Comparison of ENCODE assay signal across 9 mouse cellular contexts in genomic region chr9:37689970-37690686, GRCm38 (mm10). TPM values are rescaled to one million over a fixed set of nuclear protein-coding genes. Genes with fewer than 3 reads are reported as not detected.
A peak's percentile ranks its signal among the peaks of the same experiment; 100 is the strongest.
DNase-seq lines count a peak whose midpoint lies in the region; ATAC-seq and TF ChIP-seq lines count a peak whose summit lies in the region.
"Had no signal": no experiment of that assay in that cellular context is flagged by ENCODE, and none has a peak within 500 bp of the region (broad histone marks: within the 10 kb centered on the region; RNA-seq: fewer than 3 reads in every experiment).

No protein-coding gene starts in this region.

- peak; percentile 76 for TF ChIP-seq RAD21 in CH12.LX (IDR thresholded peaks at IDR 0.05; ENCODE audit: low read depth, low read length)

- no peaks in the 10 kb centered on the region for H3K36me3 ChIP-seq in intestine, postnatal 0 days (ENCODE audit: control insufficient read depth, insufficient read depth)
- H3K36me3 ChIP-seq in intestine, embryonic 16.5 days (ENCODE audit: control insufficient read depth, insufficient read depth, low read length): no peaks in the 10 kb centered on the region
- no peaks in the 10 kb centered on the region for H3K36me3 ChIP-seq in CH12.LX (replicated peaks in 1 of 2; ENCODE audit: control insufficient read depth in 1 of 2, insufficient read depth in 1 of 2, low read length in 1 of 2)
- H3K36me3 ChIP-seq: limb, embryonic 12.5 days had no signal

- H3K79me2 ChIP-seq in CH12.LX (replicated peaks; ENCODE audit: control insufficient read depth, extremely low read depth, insufficient read depth, poor library complexity, severe bottlenecking): no peaks in the 10 kb centered on the region

- DNase-seq in CH12.LX (ENCODE audit: extremely low read depth): peak; percentile 27
- DNase-seq in NIH3T3 (ENCODE audit: low read depth): peak; percentile 60
- DNase-seq in hindlimb bud, embryonic 11.5 days (ENCODE audit: extremely low spot score, low read depth, low spot score): peak; percentile 18
- no peak for DNase-seq in gastrocnemius, postnatal 10 days
- no peak for DNase-seq in ovary, postnatal 14 days (ENCODE audit: low spot score)

- no peaks in the 10 kb centered on the region for H3K4me1 ChIP-seq in intestine, postnatal 0 days (replicated peaks; ENCODE audit: control insufficient read depth, insufficient read depth, low read length)
- no peaks in the 10 kb centered on the region for H3K4me1 ChIP-seq in intestine, embryonic 16.5 days (ENCODE audit: control insufficient read depth, insufficient read depth, low read length)
- H3K4me1 ChIP-seq in CH12.LX (ENCODE audit: control insufficient read depth in 1 of 2, insufficient read depth in 2 of 2): no peaks in the 10 kb centered on the region
- H3K4me1 ChIP-seq: limb, embryonic 12.5 days had no signal

- no peak overlapping the region for H3K27ac ChIP-seq in intestine, postnatal 0 days (ENCODE audit: low read depth, low read length)
- H3K27ac ChIP-seq in intestine, embryonic 16.5 days (ENCODE audit: low read length): no peak overlapping the region
- no peak overlapping the region for H3K27ac ChIP-seq in CH12.LX (ENCODE audit: insufficient read depth, low read depth)
- H3K27ac ChIP-seq: limb, embryonic 12.5 days had no signal

- TF ChIP-seq POLR2A in CH12.LX (IDR thresholded peaks at IDR 0.05; ENCODE audit: low read depth, low read length): no peak

- TF ChIP-seq CTCF in intestine, postnatal 0 days (IDR thresholded peaks at IDR 0.05; ENCODE audit: low read depth): peak; percentile 80
- peak; percentile 22 to 77; a peak in 2 of 4 replicates for TF ChIP-seq CTCF in CH12.LX (conservative IDR thresholded peaks at IDR 0.05 in 1 of 2, IDR thresholded peaks at IDR 0.05 in 1 of 2; ENCODE audit: low read depth in 2 of 2, low read length in 2 of 2)

- no peak overlapping the region for H3K4me3 ChIP-seq in intestine, postnatal 0 days (ENCODE audit: low read depth, low read length)
- no peak overlapping the region for H3K4me3 ChIP-seq in intestine, embryonic 16.5 days (ENCODE audit: low read length)
- no peak overlapping the region for H3K4me3 ChIP-seq in CH12.LX (replicated peaks in 1 of 3; ENCODE audit: low read depth in 2 of 3, low read length in 2 of 3, poor library complexity in 1 of 3)
- H3K4me3 ChIP-seq: limb, embryonic 12.5 days had no signal

- no peak for TF ChIP-seq EP300 in CH12.LX (IDR thresholded peaks at IDR 0.05; ENCODE audit: low read length)

- no peaks in the 10 kb centered on the region for H3K27me3 ChIP-seq in intestine, postnatal 0 days (replicated peaks; ENCODE audit: control insufficient read depth, insufficient read depth, low read length)
- H3K27me3 ChIP-seq in intestine, embryonic 16.5 days (replicated peaks; ENCODE audit: control insufficient read depth, insufficient read depth, low read length): no peaks in the 10 kb centered on the region
- no peaks in the 10 kb centered on the region for H3K27me3 ChIP-seq in CH12.LX (replicated peaks)
- H3K27me3 ChIP-seq: limb, embryonic 12.5 days had no signal

- dilution Hi-C loops in CH12.LX (cut with MboI; ENCODE audit: extremely low pct_ligation_motif_present, extremely low pct_unique_long_range_greater_than_20kb, low sequenced_read_pairs): no loop called here

- H3K4me2 ChIP-seq in intestine, postnatal 0 days (replicated peaks; ENCODE audit: low read depth): no peak overlapping the region
- H3K4me2 ChIP-seq in intestine, embryonic 16.5 days (ENCODE audit: low read depth, low read length): no peak overlapping the region
- no peak overlapping the region for H3K4me2 ChIP-seq in CH12.LX (ENCODE audit: insufficient read depth, low read depth, poor library complexity, severe bottlenecking)
- H3K4me2 ChIP-seq: limb, embryonic 12.5 days had no signal

- no peak overlapping the region for H3K9ac ChIP-seq in intestine, postnatal 0 days (ENCODE audit: low read depth, low read length)
- H3K9ac ChIP-seq in intestine, embryonic 16.5 days (ENCODE audit: low read depth, low read length): no peak overlapping the region
- H3K9ac ChIP-seq in CH12.LX (ENCODE audit: insufficient read depth, low read depth): no peak overlapping the region
- H3K9ac ChIP-seq: limb, embryonic 12.5 days had no signal

- in situ Hi-C loops in CH12.LX (cut with MboI; ENCODE audit: low pct_ligation_motif_present, low pct_unique_long_range_greater_than_20kb, low sequenced_read_pairs): loop anchor here (25.0 kb wide), 1 partner anchor 247 kb away; no protein-coding TSS in a partner anchor

- WGBS in intestine, postnatal 0 days: 66% methylated on average over 5 of the region's 5 CpGs
- WGBS in intestine, embryonic 16.5 days: 65% methylated on average over 5 of the region's 5 CpGs

- no peaks in the 10 kb centered on the region for H3K9me3 ChIP-seq in intestine, postnatal 0 days (ENCODE audit: control insufficient read depth)
- H3K9me3 ChIP-seq in intestine, embryonic 16.5 days (ENCODE audit: control insufficient read depth, low read length): no peaks in the 10 kb centered on the region
- no peaks in the 10 kb centered on the region for H3K9me3 ChIP-seq in CH12.LX (replicated peaks; ENCODE audit: low read length)
- H3K9me3 ChIP-seq: limb, embryonic 12.5 days had no signal

- ATAC-seq in intestine, postnatal 0 days: no peak
- ATAC-seq in intestine, embryonic 16.5 days: no peak
- ATAC-seq in megakaryocyte-erythroid progenitor cell, adult 5-6 weeks (replicated peaks; ENCODE audit: low FRiP score, low TSS enrichment, poor library complexity, severe bottlenecking): no peak; the same call in 1 of the 2 replicates

TF ChIP-seq in CH12.LX, 34 proteins besides CTCF, POLR2A, EP300 and RAD21:
- TF ChIP-seq ZNF384 (IDR thresholded peaks at IDR 0.05; ENCODE audit: low read depth, low read length) (no peak), ZMIZ1 (IDR thresholded peaks at IDR 0.05; ENCODE audit: low read depth, low read length) (no peak), USF2 (conservative IDR thresholded peaks at IDR 0.05; ENCODE audit: low read depth, low read length) (no peak), MAZ (IDR thresholded peaks at IDR 0.05; ENCODE audit: low read depth, low read length) (0 out of 2 replicates have a peak, but pooled peaks have one; percentile 35), MAX (IDR thresholded peaks at IDR 0.05; ENCODE audit: low read length) (peak; percentile 20; the same call in 1 of the 2 replicates), ZC3H11A (IDR thresholded peaks at IDR 0.05; ENCODE audit: low read depth, low read length) (peak; percentile 19; the same call in 1 of the 2 replicates), CHD2 (IDR thresholded peaks at IDR 0.05; ENCODE audit: low read length) (no peak), MEF2A (IDR thresholded peaks at IDR 0.05; ENCODE audit: borderline replicate concordance, low read depth, low read length) (no peak), NELFE (IDR thresholded peaks at IDR 0.05; ENCODE audit: low read depth, low read length) (peak; percentile 25; the same call in 1 of the 2 replicates), GABPA (IDR thresholded peaks at IDR 0.05; ENCODE audit: insufficient replicate concordance, low read depth, low read length) (no peak), SMC3 (IDR thresholded peaks at IDR 0.05; ENCODE audit: low read depth, low read length) (peak; percentile 79)

RNA-seq across cellular contexts. Expression of gene Panx3, which starts 21.1 kb away (rescaled TPM):
- not detected in 2 replicates for polyA plus RNA-seq in intestine, postnatal 0 days (2015; fragmentation: Nextera tagmentation; extraction: Ambion mirVana)
- not detected in 2 replicates for polyA plus RNA-seq in intestine, embryonic 16.5 days (2015; fragmentation: Nextera tagmentation; extraction: Ambion mirVana)
- total RNA-seq in CH12.LX (2012; rRNA removed): not detected in 2 replicates
- total RNA-seq in CH12.LX (2014; rRNA removed): not detected in 2 replicates
- not detected in 2 replicates for polyA plus RNA-seq in CH12.LX (2012; ENCODE audit: insufficient read length, low read depth)
- 1 to 10 TPM in 1 of 2 experiments, not detected in 1; 3.3 TPM for total RNA-seq in gastrocnemius, postnatal 10 days (2021)
- total RNA-seq in megakaryocyte-erythroid progenitor cell, adult 5-6 weeks (2014; fragmentation: Nextera tagmentation): not detected in 2 replicates
- not detected in 2 replicates for total RNA-seq in megakaryocyte-erythroid progenitor cell, adult 5-6 weeks (2017)

RNA-seq across cellular contexts. Expression of gene Olfr160, which starts 25.9 kb away (rescaled TPM):
- not detected in 2 replicates for polyA plus RNA-seq in intestine, postnatal 0 days (2015; fragmentation: Nextera tagmentation; extraction: Ambion mirVana)
- not detected in 2 replicates for polyA plus RNA-seq in intestine, embryonic 16.5 days (2015; fragmentation: Nextera tagmentation; extraction: Ambion mirVana)
- total RNA-seq in CH12.LX (2012; rRNA removed) (not detected in 2 replicates), CH12.LX (2014; rRNA removed) (not detected in 2 replicates)
- not detected in 2 replicates for polyA plus RNA-seq in CH12.LX (2012; ENCODE audit: insufficient read length, low read depth)
- total RNA-seq in gastrocnemius, postnatal 10 days (2021): not detected
- not detected in 2 replicates for total RNA-seq in megakaryocyte-erythroid progenitor cell, adult 5-6 weeks (2014; fragmentation: Nextera tagmentation)
- not detected in 2 replicates for total RNA-seq in megakaryocyte-erythroid progenitor cell, adult 5-6 weeks (2017)
- polyA plus RNA-seq: limb, embryonic 12.5 days had no signal

RNA-seq across cellular contexts. Expression of gene Tbrg1, which starts 33.0 kb away (rescaled TPM):
- polyA plus RNA-seq in intestine, postnatal 0 days (2015; fragmentation: Nextera tagmentation; extraction: Ambion mirVana): 261 and 265 TPM in 2 replicates
- 191 and 203 TPM in 2 replicates for polyA plus RNA-seq in intestine, embryonic 16.5 days (2015; fragmentation: Nextera tagmentation; extraction: Ambion mirVana)
- total RNA-seq in CH12.LX (2012; rRNA removed) (97.4 and 99.9 TPM in 2 replicates), CH12.LX (2014; rRNA removed) (115 and 129 TPM in 2 replicates)
- 92.4 and 103 TPM in 2 replicates for polyA plus RNA-seq in CH12.LX (2012; ENCODE audit: insufficient read length, low read depth)
- 10 to 100 TPM; 46.1 to 54.6 TPM for total RNA-seq in gastrocnemius, postnatal 10 days (2021)
- 80.1 and 93.1 TPM in 2 replicates for total RNA-seq in megakaryocyte-erythroid progenitor cell, adult 5-6 weeks (2014; fragmentation: Nextera tagmentation)
- total RNA-seq in megakaryocyte-erythroid progenitor cell, adult 5-6 weeks (2017): 62.7 and 74.2 TPM in 2 replicates

RNA-seq across cellular contexts. Expression of gene Olfr874, which starts 54.8 kb away (rescaled TPM):
- polyA plus RNA-seq in intestine, postnatal 0 days (2015; fragmentation: Nextera tagmentation; extraction: Ambion mirVana): not detected in 2 replicates
- polyA plus RNA-seq in intestine, embryonic 16.5 days (2015; fragmentation: Nextera tagmentation; extraction: Ambion mirVana): not detected in 2 replicates
- total RNA-seq in CH12.LX (2012; rRNA removed) (not detected in 2 replicates), CH12.LX (2014; rRNA removed) (not detected in 2 replicates)
- polyA plus RNA-seq in CH12.LX (2012; ENCODE audit: insufficient read length, low read depth): not detected in 2 replicates
- not detected for total RNA-seq in gastrocnemius, postnatal 10 days (2021)
- not detected in 2 replicates for total RNA-seq in megakaryocyte-erythroid progenitor cell, adult 5-6 weeks (2014; fragmentation: Nextera tagmentation)
- not detected in 2 replicates for total RNA-seq in megakaryocyte-erythroid progenitor cell, adult 5-6 weeks (2017)
- polyA plus RNA-seq: limb, embryonic 12.5 days had no signal

Comparison
In these comparisons a context has a peak if more than half of its experiments do, and no peak if none do; other contexts are left out.
1. DNase-seq: peak in CH12.LX (single experiment), NIH3T3 (single experiment) and hindlimb bud, embryonic 11.5 days (single experiment); none in gastrocnemius, postnatal 10 days (single experiment) and ovary, postnatal 14 days (single experiment).